Mouse (Mus musculus) adrenal gland (tissue): ENCODE results near the gene Lpar3.

Experiments
- intact Hi-C: fragments of 180-260 bp; cut with DNase I; formaldehyde crosslinking; loops from one replicate; pipeline ENCODE4 v1.15.1; 2025
- long read RNA-seq, 2 experiments: library from polyadenylated mRNA; unstranded; transcript quantifications; one replicate each; pipeline ENCODE4 v2.0.0; 2020; ENCODE audit warnings: borderline replicate concordance in 1 of 2; ENCODE audit not compliant: insufficient replicate concordance in 1 of 2

Gene Lpar3
- long read RNA-seq, experiment 1, partial matches to known transcripts, result 0 of 2 reads
- long read RNA-seq, experiment 1, other reads (novel, unspliced or antisense), result 0 of 2 reads
- long read RNA-seq, experiment 2, result 0 reads

DNA sequence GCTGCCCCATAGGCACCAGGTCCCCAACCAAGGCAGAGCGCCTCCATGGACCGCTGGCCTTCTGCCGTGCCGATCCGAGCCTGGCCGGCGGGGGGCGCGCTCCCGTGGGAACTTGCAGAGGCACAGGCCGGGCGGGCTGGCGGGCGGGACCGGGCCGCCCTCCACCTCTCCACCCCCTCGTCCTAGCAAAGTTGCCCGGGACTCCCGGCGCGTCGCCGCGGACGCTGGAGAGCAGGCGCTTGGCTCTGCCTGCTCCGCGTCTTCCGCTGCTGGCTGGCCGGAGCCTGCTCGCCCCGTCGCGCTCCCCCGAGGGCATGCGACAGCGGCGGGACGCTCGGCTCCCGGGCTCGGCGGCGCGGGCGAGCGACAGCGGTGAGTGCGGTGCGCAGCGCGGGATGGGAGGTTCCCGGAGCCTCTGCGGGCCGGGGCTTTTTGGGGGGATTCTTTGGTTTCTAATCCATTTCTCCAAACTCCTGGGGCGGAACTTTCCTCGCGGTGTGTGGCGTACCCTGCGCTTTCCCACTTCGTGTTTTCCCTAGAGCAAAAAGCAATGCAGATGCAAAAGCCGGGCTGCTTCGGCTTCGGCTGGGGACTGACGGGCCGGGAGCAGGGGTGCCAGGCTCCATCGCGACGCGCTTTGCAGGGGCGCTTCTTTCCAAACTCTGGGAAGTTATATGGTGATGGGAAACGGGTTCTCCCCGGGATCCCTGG lies at the start of gene Lpar3:
Lpar3 (plus strand) TSS at position 188 of the 711 bp plus-strand sequence.
- intact Hi-C loops, result no loop called here

GRCm38 (mm10) chr3:146173030-146173429 lies 47.7 kb upstream of the Lpar3 start:
- intact Hi-C loops, result no loop called here

- intact Hi-C loops, result no loop called here
Measured at GRCm38 (mm10) chr3:146174215-146174614, 46.5 kb upstream of the Lpar3 start.

DNA sequence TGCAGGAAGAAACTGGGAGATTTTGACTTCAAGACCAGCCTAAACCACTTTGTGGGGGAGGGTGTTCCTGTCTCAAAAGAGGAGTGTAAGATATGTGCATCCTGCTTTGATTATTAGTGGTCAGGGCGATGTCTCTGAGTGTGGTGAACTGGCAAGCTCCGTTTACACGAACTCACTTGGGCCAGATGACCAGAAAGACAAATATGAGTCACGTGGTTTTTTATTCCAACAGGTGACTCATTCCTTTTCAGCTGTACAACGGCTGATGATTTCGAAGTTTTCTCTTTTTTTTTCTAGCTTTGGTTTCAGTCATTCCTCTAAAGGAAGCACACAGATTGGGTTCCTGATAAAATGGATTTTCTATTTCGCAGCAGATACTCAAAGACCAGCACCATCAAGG lies 43.5 kb upstream of the Lpar3 start:
- intact Hi-C loops, result loop anchor here (2.0 kb wide), 1 partner anchor 74 kb away; no protein-coding TSS in a partner anchor

GRCm38 (mm10) chr3:146177748-146178582 lies 42.8 kb upstream of the Lpar3 start:
- intact Hi-C loops, result loop anchor here (1.0 to 2.0 kb wide), 3 partner anchors 75 to 227 kb away; no protein-coding TSS in a partner anchor

DNA sequence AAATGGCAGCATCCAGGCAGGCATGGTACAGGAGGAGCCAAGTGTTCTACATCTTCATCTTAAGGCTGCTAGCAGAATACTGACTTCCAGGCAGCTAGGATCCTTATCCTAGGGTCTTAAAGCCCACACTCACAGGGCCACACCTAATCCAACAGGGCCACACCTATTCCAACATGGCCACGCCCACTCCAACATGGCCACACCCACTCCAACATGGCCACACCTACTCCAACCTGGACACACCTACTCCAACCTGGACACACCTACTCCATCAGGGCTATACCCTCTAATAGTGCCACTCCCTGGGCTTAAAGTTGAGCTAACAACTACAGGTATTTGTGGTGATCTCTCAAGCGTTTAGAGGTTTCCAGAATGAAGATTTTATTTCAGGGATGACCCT lies 40.4 kb upstream of the Lpar3 start:
- intact Hi-C loops, result loop anchor here (10.0 kb wide), 1 partner anchor 764 kb away; no protein-coding TSS in a partner anchor

GRCm38 (mm10) chr3:146180986-146181385 lies 39.8 kb upstream of the Lpar3 start:
- intact Hi-C loops, result loop anchor here (10.0 kb wide), 1 partner anchor 764 kb away; no protein-coding TSS in a partner anchor

DNA sequence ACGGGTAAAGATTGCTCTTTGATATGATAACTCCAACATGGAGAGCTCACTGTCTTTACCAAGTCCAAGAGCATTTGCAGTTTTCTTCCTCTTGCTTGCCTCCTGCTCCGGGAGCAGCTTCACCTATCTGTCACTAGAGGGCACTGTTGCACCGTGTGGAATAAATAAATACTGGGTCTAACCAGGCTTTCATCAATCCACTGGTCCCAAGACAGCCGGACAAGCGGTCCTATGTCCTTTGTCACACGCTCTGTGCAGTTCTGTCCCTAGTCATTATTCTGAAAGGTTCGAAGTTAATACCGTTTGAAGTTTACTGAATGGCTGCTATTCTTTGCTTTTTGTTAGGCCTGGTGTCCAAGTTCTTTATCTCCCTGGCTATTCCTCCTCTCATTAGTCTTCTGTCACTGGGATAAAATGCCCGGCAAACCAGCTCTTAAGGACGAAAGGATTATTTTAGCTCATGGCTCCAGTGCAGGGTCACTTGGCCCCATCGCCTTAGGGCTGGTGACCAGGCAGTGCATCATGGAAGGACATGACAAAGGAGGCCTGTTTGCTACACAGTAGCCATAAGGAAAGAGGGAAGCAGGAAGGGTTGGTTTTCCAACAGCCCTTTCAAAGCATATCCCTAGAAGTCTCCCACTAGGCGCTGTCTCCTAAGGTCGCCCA lies 35.6 kb upstream of the Lpar3 start:
- intact Hi-C loops, result loop anchor here (2.0 to 10.0 kb wide), 2 partner anchors 92 to 760 kb away; no protein-coding TSS in a partner anchor

DNA sequence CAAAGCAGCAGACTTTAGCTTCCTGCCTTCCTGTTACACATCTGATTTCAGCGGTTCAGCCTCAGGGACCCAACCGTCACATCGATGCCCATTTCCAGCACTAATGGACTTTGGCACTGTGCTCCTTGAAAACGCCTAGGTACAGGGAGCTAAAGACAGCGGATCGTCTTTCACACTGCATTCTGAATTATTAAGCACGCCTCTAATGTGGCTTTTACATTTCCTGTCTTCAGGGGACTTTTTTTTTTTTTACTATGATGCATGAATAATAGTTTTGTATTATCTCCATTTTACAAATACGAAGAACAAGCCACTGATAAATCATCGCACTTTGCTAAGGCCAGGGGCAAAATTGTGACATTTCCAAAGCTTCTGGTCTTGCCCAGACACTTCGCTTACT lies 34.7 kb upstream of the Lpar3 start:
- intact Hi-C loops, result loop anchor here (10.0 kb wide), 1 partner anchor 759 kb away; no protein-coding TSS in a partner anchor

DNA sequence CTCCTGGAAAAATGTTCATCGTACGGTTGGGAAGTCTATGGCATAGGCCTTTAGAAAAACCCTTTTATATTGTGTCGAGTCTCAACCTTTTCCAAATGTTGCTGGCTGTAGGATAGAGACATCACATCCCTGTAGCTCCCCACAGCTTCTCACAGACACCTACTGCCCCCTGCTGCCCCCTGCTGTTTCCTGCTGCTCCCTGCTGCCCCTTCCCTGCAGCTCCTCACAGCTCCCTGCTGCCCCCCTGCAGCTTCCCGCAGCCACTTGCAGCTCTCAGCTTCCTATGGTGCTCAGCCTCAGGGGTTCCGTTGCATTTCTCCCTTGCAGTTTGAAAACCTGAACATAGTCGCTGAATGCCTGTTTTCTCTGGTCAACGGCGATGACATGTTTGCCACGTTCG lies 30.8 kb upstream of the Lpar3 start:
- intact Hi-C loops, result loop anchor here (10.0 kb wide), 1 partner anchor 755 kb away; no protein-coding TSS in a partner anchor

- intact Hi-C loops, result no loop called here
Measured at GRCm38 (mm10) chr3:146192507-146192906, 28.3 kb upstream of the Lpar3 start.

DNA sequence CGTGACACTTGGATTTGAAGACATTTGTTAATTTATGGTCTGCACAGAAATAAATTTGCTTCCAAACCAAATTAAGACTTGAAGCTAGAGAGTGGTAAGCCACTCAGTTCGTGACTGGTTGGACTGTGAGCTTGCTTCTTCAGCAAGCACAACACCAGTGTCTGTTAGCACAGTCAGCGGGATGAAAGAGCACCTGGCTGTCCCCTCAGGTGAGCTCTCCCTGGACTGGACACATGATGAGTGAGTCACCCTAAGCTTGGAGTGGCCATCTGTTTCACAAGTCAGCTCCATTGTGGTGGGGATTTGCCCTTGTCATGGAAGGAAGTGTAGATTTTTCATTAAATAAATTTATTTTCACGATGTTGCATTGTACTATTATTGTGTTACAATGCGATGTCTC lies 25.6 kb upstream of the Lpar3 start:
- intact Hi-C loops, result no loop called here

DNA sequence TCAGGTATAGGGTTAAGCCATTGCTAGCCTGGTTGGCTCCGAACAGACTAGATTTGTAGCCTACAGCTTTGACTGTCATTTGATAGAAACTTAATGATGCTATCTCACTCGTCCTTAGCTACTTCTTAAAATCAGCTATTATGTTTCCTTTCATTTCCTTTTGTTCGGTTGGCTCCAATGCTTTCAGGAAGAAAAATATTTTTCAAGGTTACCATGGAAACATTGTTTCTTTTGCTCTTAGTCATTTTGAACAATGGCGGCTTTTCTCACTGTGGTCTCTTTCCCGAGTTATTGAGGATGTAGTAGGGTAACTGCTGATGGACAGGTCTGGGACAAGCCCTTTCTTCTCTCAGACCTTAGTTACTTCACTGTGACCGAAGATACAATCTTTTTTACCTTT lies 24.5 kb upstream of the Lpar3 start:
- intact Hi-C loops, result no loop called here

GRCm38 (mm10) chr3:146196780-146197743 lies 23.7 kb upstream of the Lpar3 start:
- intact Hi-C loops, result no loop called here

- intact Hi-C loops, result no loop called here
Measured at GRCm38 (mm10) chr3:146197785-146198184, 23.0 kb upstream of the Lpar3 start.

- intact Hi-C loops, result no loop called here
Measured at GRCm38 (mm10) chr3:146198803-146199481, 21.8 kb upstream of the Lpar3 start.

GRCm38 (mm10) chr3:146199486-146199885 lies 21.3 kb upstream of the Lpar3 start:
- intact Hi-C loops, result no loop called here

DNA sequence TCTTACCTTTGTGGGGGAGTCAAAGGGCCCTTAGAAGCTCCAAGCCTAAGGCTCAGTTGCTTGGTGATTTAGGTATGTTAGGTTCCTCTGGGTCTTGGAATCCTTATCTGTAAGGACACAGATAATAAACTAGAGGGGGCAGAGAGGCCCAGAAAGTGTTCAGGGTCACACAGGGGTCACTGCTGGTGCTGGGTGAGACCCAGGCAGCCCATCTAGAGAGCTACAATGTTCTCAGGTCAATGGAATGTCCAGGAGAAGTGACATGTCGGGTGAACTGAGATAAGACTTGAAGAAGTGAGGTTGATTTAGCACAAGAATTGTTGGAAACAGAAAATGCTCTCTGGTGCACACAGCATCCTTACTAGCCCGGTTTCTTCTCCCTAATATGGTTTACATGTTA lies 16.4 kb upstream of the Lpar3 start:
- intact Hi-C loops, result no loop called here

GRCm38 (mm10) chr3:146205305-146205704 lies 15.5 kb upstream of the Lpar3 start:
- intact Hi-C loops, result no loop called here

GRCm38 (mm10) chr3:146206635-146207034 lies 14.1 kb upstream of the Lpar3 start:
- intact Hi-C loops, result no loop called here
